Comparison of ENCODE assay signal across 32 mouse cellular contexts in the genomic region with DNA sequence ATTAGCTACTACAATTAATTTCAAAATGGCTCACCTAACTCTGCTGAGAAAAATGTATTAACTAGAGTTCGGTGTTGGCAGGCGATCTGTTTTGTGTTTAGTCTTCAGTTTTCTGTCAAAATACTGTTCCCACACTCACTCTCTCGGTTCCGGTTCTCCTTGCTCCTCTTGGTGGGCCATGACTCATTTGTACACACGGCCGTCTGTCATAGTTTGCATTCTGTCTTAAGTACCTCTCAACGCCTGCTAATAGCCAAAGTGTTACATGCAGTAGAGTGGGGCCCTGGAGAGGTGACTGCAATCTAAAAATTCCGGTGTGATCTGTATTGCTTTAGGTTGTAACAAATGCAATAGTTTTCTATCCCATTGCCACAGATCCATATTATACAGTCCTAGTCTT. TPM values are rescaled to one million over a fixed set of nuclear protein-coding genes. Genes with fewer than 3 reads are reported as not detected.
DNase-seq lines count a peak whose midpoint lies in the region; ATAC-seq lines count a peak whose summit lies in the region.
"Had no signal": no experiment of that assay in that cellular context is flagged by ENCODE, and none has a peak within 500 bp of the region (broad histone marks: within the 10 kb centered on the region; RNA-seq: fewer than 3 reads in every experiment).

No protein-coding gene starts in this region.

- H3K27ac ChIP-seq in heart, embryonic 10.5 days: no peak overlapping the region
- no peak overlapping the region for H3K27ac ChIP-seq in heart, embryonic 16.5 days (ENCODE audit: low read length)
- H3K27ac ChIP-seq: forebrain, embryonic 12.5 days; gastrocnemius, adult 2 months; hindbrain, embryonic 12.5 days; kidney, embryonic 15.5 days; limb, embryonic 15.5 days; liver, embryonic 15.5 days; neural tube, embryonic 15.5 days; stomach, embryonic 15.5 days had no signal

- H3K4me3 ChIP-seq in heart, embryonic 10.5 days: no peak overlapping the region
- H3K4me3 ChIP-seq in heart, embryonic 16.5 days (ENCODE audit: low read length): no peak overlapping the region
- H3K4me3 ChIP-seq: forebrain, embryonic 12.5 days; gastrocnemius, adult 2 months; hindbrain, embryonic 12.5 days; kidney, embryonic 15.5 days; limb, embryonic 15.5 days; liver, embryonic 15.5 days; neural tube, embryonic 15.5 days; stomach, embryonic 15.5 days had no signal

- intact Hi-C loops in left cerebral cortex, postnatal 4 days (cut with DNase I): no loop called here

- no peaks in the 10 kb centered on the region for H3K36me3 ChIP-seq in heart, embryonic 10.5 days
- H3K36me3 ChIP-seq in heart, embryonic 16.5 days (ENCODE audit: control insufficient read depth, insufficient read depth): no peaks in the 10 kb centered on the region
- H3K36me3 ChIP-seq: forebrain, embryonic 12.5 days; hindbrain, embryonic 12.5 days; kidney, embryonic 15.5 days; limb, embryonic 15.5 days; liver, embryonic 15.5 days; neural tube, embryonic 15.5 days; stomach, embryonic 15.5 days had no signal

- H3K9ac ChIP-seq in heart, embryonic 16.5 days (ENCODE audit: low read length): no peak overlapping the region
- H3K9ac ChIP-seq: forebrain, embryonic 12.5 days; hindbrain, embryonic 12.5 days; kidney, embryonic 15.5 days; limb, embryonic 15.5 days; liver, embryonic 15.5 days; neural tube, embryonic 15.5 days; stomach, embryonic 15.5 days had no signal

- peak; percentile 93 for ATAC-seq in heart, embryonic 16.5 days (replicated peaks; ENCODE audit: extremely low read depth, insufficient read depth, low FRiP score)
- ATAC-seq: CD4-positive, CD25-positive, alpha-beta regulatory T cell, adult 4 months had no signal

- peak overlapping the region; percentile 19; the same call in 1 of the 2 replicates for H3K4me2 ChIP-seq in heart, embryonic 16.5 days (ENCODE audit: low read depth, low read length)
- H3K4me2 ChIP-seq: forebrain, embryonic 12.5 days; hindbrain, embryonic 12.5 days; kidney, embryonic 15.5 days; limb, embryonic 15.5 days; liver, embryonic 15.5 days; midbrain, embryonic 11.5 days; neural tube, embryonic 15.5 days; stomach, embryonic 15.5 days had no signal

- DNase-seq in heart, adult 11 months: peak; percentile 72
- DNase-seq in heart, embryonic 10.5 days (ENCODE audit: low spot score): no peak
- no peak for DNase-seq in heart, adult 9 months (ENCODE audit: low spot score in 2 of 2)
- DNase-seq in lung, adult 18-20 months: peak; percentile 57 to 72
- peak; percentile 18 for DNase-seq in lung, postnatal 14 days
- no peak for DNase-seq in left cerebral cortex, postnatal 4 days
- DNase-seq in testis, postnatal 10 days (ENCODE audit: low spot score): no peak
- DNase-seq: adrenal gland, postnatal 36 days; cerebellum, adult 11 months; cerebellum, postnatal 14 days; gastrocnemius, adult 2 months; kidney, adult 11 months; kidney, postnatal 36 days; thymus, adult 18-20 months; thymus, postnatal 36 days had no signal

- no peaks in the 10 kb centered on the region for H3K27me3 ChIP-seq in heart, embryonic 10.5 days (ENCODE audit: insufficient read depth, poor library complexity, severe bottlenecking)
- no peaks in the 10 kb centered on the region; the same call in 1 of the 2 replicates for H3K27me3 ChIP-seq in heart, embryonic 16.5 days (ENCODE audit: control insufficient read depth, insufficient read depth, low read length)
- H3K27me3 ChIP-seq: hindbrain, embryonic 12.5 days; kidney, embryonic 15.5 days; limb, embryonic 15.5 days; liver, embryonic 15.5 days; neural tube, embryonic 15.5 days; stomach, embryonic 15.5 days had no signal

- 61% methylated on average over 8 of the region's 8 CpGs for WGBS in heart, embryonic 10.5 days
- WGBS in heart, embryonic 16.5 days: 39% methylated on average over 8 of the region's 8 CpGs

- H3K4me1 ChIP-seq in heart, embryonic 10.5 days: no peaks in the 10 kb centered on the region; the same call in 1 of the 2 replicates
- peaks cover 11% of the 10 kb centered on the region for H3K4me1 ChIP-seq in heart, embryonic 16.5 days (ENCODE audit: control insufficient read depth, insufficient read depth, low read length)
- H3K4me1 ChIP-seq: forebrain, embryonic 12.5 days; hindbrain, embryonic 12.5 days; kidney, embryonic 15.5 days; limb, embryonic 15.5 days; liver, embryonic 15.5 days; neural tube, embryonic 15.5 days; stomach, embryonic 15.5 days had no signal

- H3K9me3 ChIP-seq in heart, embryonic 10.5 days: no peaks in the 10 kb centered on the region
- no peaks in the 10 kb centered on the region for H3K9me3 ChIP-seq in heart, embryonic 16.5 days (replicated peaks; ENCODE audit: control insufficient read depth, low read length)
- H3K9me3 ChIP-seq: forebrain, embryonic 12.5 days; hindbrain, embryonic 12.5 days; kidney, embryonic 15.5 days; limb, embryonic 15.5 days; liver, embryonic 15.5 days; neural tube, embryonic 15.5 days; stomach, embryonic 15.5 days had no signal

RNA-seq across cellular contexts. Expression of a gene that starts 12.3 kb away (rescaled TPM):
- polyA plus RNA-seq in heart, embryonic 10.5 days (2016; fragmentation: Nextera tagmentation; extraction: Ambion mirVana): 10.9 and 14.7 TPM in 2 replicates
- 7.3 and 7.7 TPM in 2 replicates for polyA plus RNA-seq in heart, embryonic 16.5 days (2015; fragmentation: Nextera tagmentation; extraction: Ambion mirVana)
- total RNA-seq in left cerebral cortex, postnatal 4 days (2021): 1 to 10 TPM; 7.4 to 7.6 TPM

RNA-seq across cellular contexts. Expression of a gene that starts 12.6 kb away (rescaled TPM):
- polyA plus RNA-seq in heart, embryonic 10.5 days (2016; fragmentation: Nextera tagmentation; extraction: Ambion mirVana): 0.04 TPM in 1 of 2 replicates, not detected in the other
- polyA plus RNA-seq in heart, embryonic 16.5 days (2015; fragmentation: Nextera tagmentation; extraction: Ambion mirVana): 0.92 and 1.1 TPM in 2 replicates
- total RNA-seq in left cerebral cortex, postnatal 4 days (2021): 1 to 10 TPM in 1 of 2 experiments, under 1 TPM in 1; 0.30 to 1.0 TPM
- total RNA-seq: adrenal gland, adult 18-20 months; adrenal gland, postnatal 36 days; ES-E14; gastrocnemius, adult 2 months; gastrocnemius, postnatal 4 days had no signal
- polyA plus RNA-seq: CD4-positive, CD25-positive, alpha-beta regulatory T cell, adult 4 months had no signal

RNA-seq across cellular contexts. Expression of a gene that starts 34.7 kb away (rescaled TPM):
- polyA plus RNA-seq in heart, embryonic 10.5 days (2016; fragmentation: Nextera tagmentation; extraction: Ambion mirVana): 0.20 TPM in 1 of 2 replicates, not detected in the other
- polyA plus RNA-seq in heart, embryonic 16.5 days (2015; fragmentation: Nextera tagmentation; extraction: Ambion mirVana): 0.30 and 0.45 TPM in 2 replicates
- total RNA-seq in left cerebral cortex, postnatal 4 days (2021): under 1 TPM; 0.22 to 0.40 TPM
- total RNA-seq: adrenal gland, adult 18-20 months; adrenal gland, postnatal 36 days; gastrocnemius, adult 2 months; gastrocnemius, postnatal 4 days; left cerebral cortex, adult 18-20 months had no signal
- polyA plus RNA-seq: CD4-positive, CD25-positive, alpha-beta regulatory T cell, adult 4 months; midbrain, embryonic 11.5 days had no signal

RNA-seq across cellular contexts. Expression of a gene that starts 47.3 kb away (rescaled TPM):
- polyA plus RNA-seq in heart, embryonic 10.5 days (2016; fragmentation: Nextera tagmentation; extraction: Ambion mirVana): 5.8 and 11.8 TPM in 2 replicates
- polyA plus RNA-seq in heart, embryonic 16.5 days (2015; fragmentation: Nextera tagmentation; extraction: Ambion mirVana): 1.0 and 2.9 TPM in 2 replicates
- total RNA-seq in left cerebral cortex, postnatal 4 days (2021): under 1 TPM in 1 of 2 experiments, not detected in 1; 0.32 TPM
- total RNA-seq: adrenal gland, adult 18-20 months; ES-E14; gastrocnemius, adult 2 months; left cerebral cortex, postnatal 36 days; midbrain, postnatal 0 days had no signal
- polyA plus RNA-seq: CD4-positive, CD25-positive, alpha-beta regulatory T cell, adult 4 months; midbrain, postnatal 0 days had no signal

RNA-seq across cellular contexts. Expression of a gene that starts 51.4 kb away (rescaled TPM):
- not detected in 2 replicates for polyA plus RNA-seq in heart, embryonic 10.5 days (2016; fragmentation: Nextera tagmentation; extraction: Ambion mirVana)
- polyA plus RNA-seq in heart, embryonic 16.5 days (2015; fragmentation: Nextera tagmentation; extraction: Ambion mirVana): not detected in 2 replicates
- total RNA-seq in left cerebral cortex, postnatal 4 days (2021): not detected
- total RNA-seq: adrenal gland, adult 18-20 months; adrenal gland, postnatal 36 days; ES-E14; gastrocnemius, adult 2 months; gastrocnemius, postnatal 4 days; left cerebral cortex, adult 18-20 months; left cerebral cortex, postnatal 36 days; midbrain, postnatal 0 days had no signal
- polyA plus RNA-seq: CD4-positive, CD25-positive, alpha-beta regulatory T cell, adult 4 months; embryonic facial prominence, embryonic 11.5 days; forebrain, embryonic 12.5 days; hindbrain, embryonic 12.5 days; kidney, embryonic 15.5 days; limb, embryonic 15.5 days; liver, embryonic 15.5 days; midbrain, embryonic 11.5 days; midbrain, postnatal 0 days; neural tube, embryonic 15.5 days; stomach, embryonic 15.5 days had no signal

Comparison
In these comparisons a context has a peak if more than half of its experiments do, and no peak if none do; other contexts are left out.
1. DNase-seq: peak in heart, adult 11 months (single experiment), lung, adult 18-20 months (2 of 2) and lung, postnatal 14 days (single experiment); none in heart, embryonic 10.5 days (single experiment), heart, adult 9 months (0 of 2), left cerebral cortex, postnatal 4 days (single experiment) and testis, postnatal 10 days (single experiment).